Mouse (Mus musculus): ENCODE measurements around the gene Pabpc6.

The Pabpc6 gene

GRCm38 (mm10) chr17:9669283-9669905 lies at the start of gene Pabpc6:
Gene Pabpc6, minus strand, starts transcription at chr17:9669717.
- DNase-seq (ENCODE audit: low read depth, low spot score), result no peak

- no peak for DNase-seq (ENCODE audit: low read depth, low spot score)
Measured at GRCm38 (mm10) chr17:9710910-9711309, 41.4 kb upstream of the Pabpc6 start.

GRCm38 (mm10) chr17:9708888-9709287 lies 39.4 kb upstream of the Pabpc6 start:
- no peak for DNase-seq (ENCODE audit: low read depth, low spot score)

GRCm38 (mm10) chr17:9707356-9707755 lies 37.8 kb upstream of the Pabpc6 start:
- no peak for DNase-seq (ENCODE audit: low read depth, low spot score)

- DNase-seq (ENCODE audit: low read depth, low spot score), result no peak
Measured at GRCm38 (mm10) chr17:9697763-9698162, 28.2 kb upstream of the Pabpc6 start.

GRCm38 (mm10) chr17:9691251-9691650 lies 21.7 kb upstream of the Pabpc6 start:
- no peak for DNase-seq (ENCODE audit: low read depth, low spot score)

GRCm38 (mm10) chr17:9683539-9684155 lies 14.1 kb upstream of the Pabpc6 start:
- no peak for DNase-seq (ENCODE audit: low read depth, low spot score)

GRCm38 (mm10) chr17:9680741-9681140 lies 11.2 kb upstream of the Pabpc6 start:
- no peak for DNase-seq (ENCODE audit: low read depth, low spot score)

GRCm38 (mm10) chr17:9675175-9675789 lies 5.8 kb upstream of the Pabpc6 start:
- no peak for DNase-seq (ENCODE audit: low read depth, low spot score)

- DNase-seq (ENCODE audit: low read depth, low spot score), result no peak
Measured at GRCm38 (mm10) chr17:9667955-9668354, 1.6 kb downstream of the Pabpc6 start.

- no peak for DNase-seq (ENCODE audit: low read depth, low spot score)
Measured at GRCm38 (mm10) chr17:9658651-9659050, 10.9 kb downstream of the Pabpc6 start.

- DNase-seq (ENCODE audit: low read depth, low spot score), result no peak
Measured at GRCm38 (mm10) chr17:9654155-9654554, 15.4 kb downstream of the Pabpc6 start.

- DNase-seq (ENCODE audit: low read depth, low spot score), result no peak
Measured at GRCm38 (mm10) chr17:9647644-9648043, 21.9 kb downstream of the Pabpc6 start.

GRCm38 (mm10) chr17:9643657-9644180 lies 25.8 kb downstream of the Pabpc6 start:
- DNase-seq (ENCODE audit: low read depth, low spot score), result no peak

GRCm38 (mm10) chr17:9637011-9637410 lies 32.5 kb downstream of the Pabpc6 start:
- DNase-seq (ENCODE audit: low read depth, low spot score), result no peak

- no peak for DNase-seq (ENCODE audit: low read depth, low spot score)
Measured at GRCm38 (mm10) chr17:9632579-9633252, 36.8 kb downstream of the Pabpc6 start.

- DNase-seq (ENCODE audit: low read depth, low spot score), result no peak
Measured at GRCm38 (mm10) chr17:9632140-9632539, 37.4 kb downstream of the Pabpc6 start.

GRCm38 (mm10) chr17:9631081-9631480 lies 38.4 kb downstream of the Pabpc6 start:
- DNase-seq (ENCODE audit: low read depth, low spot score), result no peak

- DNase-seq (ENCODE audit: low read depth, low spot score), result no peak
Measured at GRCm38 (mm10) chr17:9627011-9627410, 42.5 kb downstream of the Pabpc6 start.

Data from 3T3-L1 (cell line).